Mouse (Mus musculus) CH12.LX (cell line): ENCODE measurements around the gene Rcvrn.

Source experiments
- CTCF ChIP-seq, 2 experiments: IDR thresholded peaks in 1 of 2; conservative IDR thresholded peaks in 1 of 2; 2 replicates each; pipeline ENCODE4 v1.5.1; 2011 to 2012; ENCODE audit warnings: low read depth in 2 of 2, low read length in 2 of 2, improper control_type of control experiment in 1 of 2, inconsistent platforms in 1 of 2, mild to moderate bottlenecking in 1 of 2, moderate library complexity in 1 of 2
- E2F4 ChIP-seq: IDR thresholded peaks from 2 replicates; pipeline ENCODE4 v1.6.1; 2011; ENCODE audit warnings: low read depth, low read length, improper control_type of control experiment; ENCODE audit not compliant: insufficient replicate concordance
- EP300 ChIP-seq: IDR thresholded peaks from 2 replicates; pipeline ENCODE4 v1.6.1; 2011; ENCODE audit warnings: low read length, improper control_type of control experiment
- HCFC1 ChIP-seq: IDR thresholded peaks from 2 replicates; pipeline ENCODE4 v1.6.1; 2012; ENCODE audit warnings: low read depth, mild to moderate bottlenecking, inconsistent platforms, low read length, improper control_type of control experiment
- JUND ChIP-seq: conservative IDR thresholded peaks from 2 replicates; pipeline ENCODE4 v1.6.1; 2011; ENCODE audit warnings: low read depth, low read length, improper control_type of control experiment
- KAT2A ChIP-seq: IDR thresholded peaks from 2 replicates; pipeline ENCODE4 v1.6.1; 2012; ENCODE audit warnings: low read length, improper control_type of control experiment, inconsistent platforms; ENCODE audit not compliant: insufficient replicate concordance
- MAX ChIP-seq: IDR thresholded peaks from 2 replicates; pipeline ENCODE4 v1.6.1; 2011; ENCODE audit warnings: low read length, improper control_type of control experiment
- PAX5 ChIP-seq: IDR thresholded peaks from 2 replicates; pipeline ENCODE4 v1.6.1; 2012; ENCODE audit warnings: low read length, inconsistent platforms, mixed read lengths
- POLR2A ChIP-seq: IDR thresholded peaks from 2 replicates; pipeline ENCODE4 v1.6.1; 2011; ENCODE audit warnings: low read depth, mild to moderate bottlenecking, improper control_type of control experiment, low read length
- RCOR1 ChIP-seq: conservative IDR thresholded peaks from 2 replicates; pipeline ENCODE4 v1.6.1; 2012; ENCODE audit warnings: low read depth, mild to moderate bottlenecking, inconsistent platforms, low read length, improper control_type of control experiment
- USF1 ChIP-seq: IDR thresholded peaks from 2 replicates; pipeline ENCODE4 v1.6.1; 2014; ENCODE audit warnings: low read depth, mild to moderate bottlenecking, inconsistent platforms, low read length, improper control_type of control experiment
- USF2 ChIP-seq: conservative IDR thresholded peaks from 2 replicates; pipeline ENCODE4 v1.6.1; 2011; ENCODE audit warnings: low read depth, low read length, improper control_type of control experiment
- ZNF384 ChIP-seq: IDR thresholded peaks from 2 replicates; pipeline ENCODE4 v1.6.1; 2012; ENCODE audit warnings: low read depth, low read length, improper control_type of control experiment, inconsistent platforms

DNA sequence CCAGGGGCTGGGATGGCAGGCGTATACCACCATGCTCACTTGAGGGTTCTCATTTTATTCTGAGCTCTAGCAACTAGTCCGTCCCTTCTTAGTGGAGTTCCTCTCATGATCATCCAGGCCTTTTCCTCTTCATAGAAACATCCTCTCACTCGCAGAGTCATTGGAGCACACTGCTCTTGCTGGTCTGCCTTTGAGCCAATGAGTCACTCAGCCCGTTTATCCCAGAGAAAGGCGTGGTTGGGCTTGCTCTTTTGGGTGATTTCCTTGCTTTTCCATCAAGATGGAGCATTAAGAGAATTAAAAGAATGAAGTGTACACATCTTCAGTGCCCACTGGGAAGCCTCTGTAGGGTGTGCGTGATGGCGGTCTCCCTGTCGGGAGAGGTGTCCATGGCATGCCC is 33.7 kb upstream of the Rcvrn start:
- no peak for TF ChIP-seq POLR2A
- no peak for TF ChIP-seq CTCF (conservative IDR thresholded peaks at IDR 0.05 in 1 of 2, IDR thresholded peaks at IDR 0.05 in 1 of 2; ENCODE audit: low read depth in 2 of 2, low read length in 2 of 2)
- TF ChIP-seq RCOR1, result no peak
- TF ChIP-seq USF1, result no peak
- no peak for TF ChIP-seq EP300
- no peak for TF ChIP-seq E2F4
- TF ChIP-seq JUND, result no peak
- no peak for TF ChIP-seq HCFC1
- TF ChIP-seq MAX, result no peak
- no peak for TF ChIP-seq USF2
- no peak for TF ChIP-seq ZNF384
- TF ChIP-seq PAX5, result no peak
- no peak for TF ChIP-seq KAT2A
